Mouse (Mus musculus): ENCODE results near the gene Entpd3.
A peak's percentile ranks its signal among the peaks of the same experiment; 100 is the strongest.

The Entpd3 gene

GRCm38 (mm10) chr9:120541411-120541810 is 1.8 kb downstream of the Entpd3 start:
- no peak for DNase-seq

- no peak for DNase-seq
Measured at GRCm38 (mm10) chr9:120542241-120542640, 2.6 kb downstream of the Entpd3 start.

DNA sequence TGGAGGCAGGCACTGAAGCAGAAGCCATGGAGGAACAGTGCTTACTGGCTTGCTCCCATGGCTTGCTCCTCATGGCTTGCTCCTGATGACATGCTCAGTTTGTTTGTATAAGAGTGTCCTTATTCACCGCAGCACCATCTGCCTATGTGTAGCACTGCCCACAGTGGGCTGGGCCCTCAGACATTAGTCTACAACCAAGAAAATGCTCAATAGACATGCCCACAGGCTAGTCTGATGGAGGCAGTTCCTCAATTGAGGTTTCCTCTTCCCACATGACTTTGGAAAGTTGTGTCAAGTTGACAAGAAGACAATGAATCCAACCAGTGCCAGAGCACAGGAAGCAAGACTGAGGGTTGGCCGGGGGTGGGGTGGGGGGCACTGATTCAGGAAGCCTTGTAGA is 6.4 kb downstream of the Entpd3 start:
- DNase-seq = no peak

DNA sequence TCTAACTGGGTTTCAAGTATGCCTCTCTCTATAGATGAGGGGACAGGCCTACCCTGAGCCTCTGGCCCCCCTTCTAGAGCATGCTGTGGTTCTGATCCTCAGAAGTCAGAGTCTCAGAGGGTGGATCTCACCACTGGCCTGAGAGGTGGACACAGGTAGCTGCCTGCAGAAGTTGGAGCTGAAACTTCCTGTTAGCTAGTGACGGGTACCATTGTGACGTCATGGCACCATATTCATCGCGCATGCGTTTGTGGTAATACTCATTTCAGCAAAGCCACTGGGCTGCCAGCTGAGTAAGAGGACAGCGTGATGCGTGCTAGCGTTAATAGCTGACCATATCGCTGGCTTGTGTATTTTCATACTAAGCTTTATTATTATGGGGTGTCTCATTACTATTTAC is 6.9 kb downstream of the Entpd3 start:
- DNase-seq = no peak

- DNase-seq = no peak
Measured at GRCm38 (mm10) chr9:120547026-120547668, 7.5 kb downstream of the Entpd3 start.

- DNase-seq = no peak
Measured at GRCm38 (mm10) chr9:120550778-120551177, 11.2 kb downstream of the Entpd3 start.

GRCm38 (mm10) chr9:120563590-120563989 is 24.0 kb downstream of the Entpd3 start:
- DNase-seq = no peak

GRCm38 (mm10) chr9:120564247-120564646 is 24.6 kb downstream of the Entpd3 start:
- no peak for DNase-seq

GRCm38 (mm10) chr9:120566384-120566783 is 26.8 kb downstream of the Entpd3 start:
- no peak for DNase-seq

DNA sequence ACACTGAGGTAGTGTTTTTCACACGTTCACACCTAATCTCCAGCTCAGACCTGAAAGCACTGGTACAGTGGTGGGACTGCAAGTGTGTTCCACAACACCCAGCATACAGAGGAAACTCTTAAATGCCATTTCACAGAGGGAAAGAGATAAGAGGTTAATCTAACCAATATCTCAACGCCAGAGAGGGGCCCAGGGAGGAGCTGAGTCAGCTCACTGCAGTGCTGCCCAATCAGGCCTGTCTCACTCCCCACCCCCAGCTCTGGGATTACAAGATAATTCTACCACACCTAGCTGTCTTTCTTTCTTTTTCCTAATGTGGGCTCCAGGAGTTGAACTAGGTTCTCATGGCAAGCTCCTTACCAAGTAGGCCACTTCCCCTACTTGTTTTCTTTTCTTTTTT is 29.3 kb downstream of the Entpd3 start:
- DNase-seq = no peak

GRCm38 (mm10) chr9:120569721-120570333 is 30.2 kb downstream of the Entpd3 start:
- DNase-seq = peak; percentile 65

DNA sequence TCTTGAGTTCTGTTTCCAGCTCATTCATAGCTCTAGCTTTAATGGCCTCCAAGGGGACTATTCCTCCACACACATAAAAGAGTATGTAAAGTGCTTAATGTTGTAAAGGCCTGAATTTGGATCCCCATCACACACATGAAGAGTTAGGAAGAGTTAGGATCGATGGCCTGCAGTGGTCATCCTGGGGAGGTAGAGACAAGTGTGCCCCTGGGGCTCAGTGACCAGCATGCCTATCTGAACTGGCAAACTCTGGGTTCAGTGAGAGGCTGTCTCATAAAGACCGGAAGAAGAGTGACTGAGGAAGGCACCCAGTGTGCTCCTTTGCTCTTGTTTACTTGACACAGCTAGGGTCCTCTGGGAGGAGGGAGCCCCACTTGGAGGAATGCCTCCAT is 30.7 kb downstream of the Entpd3 start:
- DNase-seq = no peak

GRCm38 (mm10) chr9:120570741-120571592 is 31.3 kb downstream of the Entpd3 start, which contains the start of gene Rpl14:
Gene Rpl14 (plus strand): TSS chr9:120571444.
- peak; percentile 99 for DNase-seq

DNA sequence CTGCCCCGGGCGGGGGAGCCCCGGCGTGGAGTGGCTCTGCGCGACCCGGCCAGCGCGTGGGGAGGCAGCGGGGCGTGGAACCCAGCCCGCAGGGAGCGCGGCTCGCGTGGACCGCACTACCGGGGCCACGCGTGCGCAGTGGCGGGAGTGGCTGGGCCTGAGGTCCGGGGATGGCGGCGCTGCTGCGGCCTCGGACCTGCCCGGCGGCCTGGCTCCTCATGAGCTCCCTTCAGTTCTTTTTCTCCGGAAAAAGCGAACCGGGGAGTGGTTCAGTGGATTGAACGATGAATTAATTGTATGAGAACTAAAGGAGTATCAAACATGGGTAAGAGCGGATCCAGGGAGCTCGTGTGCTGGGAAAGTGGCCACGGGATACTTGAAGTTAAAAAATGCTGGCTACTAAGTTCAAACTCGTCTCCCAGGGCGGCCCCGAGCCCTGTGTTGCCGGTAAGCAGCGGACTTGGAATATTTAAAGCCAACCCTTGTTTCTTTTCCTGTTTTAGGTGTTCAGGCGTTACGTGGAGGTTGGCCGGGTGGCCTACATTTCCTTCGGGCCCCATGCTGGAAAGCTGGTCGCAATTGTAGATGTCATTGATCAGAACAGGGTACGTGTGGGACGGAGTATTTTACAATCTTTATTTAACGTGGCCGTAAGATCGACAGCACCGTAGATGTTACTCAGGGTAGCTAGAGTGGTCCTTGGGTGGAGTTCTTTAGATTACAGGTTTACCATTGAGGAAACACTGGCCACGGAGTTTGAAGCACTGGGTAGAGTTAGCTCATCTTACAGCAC is 32.2 kb downstream of the Entpd3 start:
- DNase-seq = no peak

GRCm38 (mm10) chr9:120575748-120576661 is 36.4 kb downstream of the Entpd3 start:
- DNase-seq = no peak

GRCm38 (mm10) chr9:120576662-120577013 is 37.0 kb downstream of the Entpd3 start:
- no peak for DNase-seq

GRCm38 (mm10) chr9:120577133-120577651 is 37.6 kb downstream of the Entpd3 start:
- peak; percentile 78 for DNase-seq

DNA sequence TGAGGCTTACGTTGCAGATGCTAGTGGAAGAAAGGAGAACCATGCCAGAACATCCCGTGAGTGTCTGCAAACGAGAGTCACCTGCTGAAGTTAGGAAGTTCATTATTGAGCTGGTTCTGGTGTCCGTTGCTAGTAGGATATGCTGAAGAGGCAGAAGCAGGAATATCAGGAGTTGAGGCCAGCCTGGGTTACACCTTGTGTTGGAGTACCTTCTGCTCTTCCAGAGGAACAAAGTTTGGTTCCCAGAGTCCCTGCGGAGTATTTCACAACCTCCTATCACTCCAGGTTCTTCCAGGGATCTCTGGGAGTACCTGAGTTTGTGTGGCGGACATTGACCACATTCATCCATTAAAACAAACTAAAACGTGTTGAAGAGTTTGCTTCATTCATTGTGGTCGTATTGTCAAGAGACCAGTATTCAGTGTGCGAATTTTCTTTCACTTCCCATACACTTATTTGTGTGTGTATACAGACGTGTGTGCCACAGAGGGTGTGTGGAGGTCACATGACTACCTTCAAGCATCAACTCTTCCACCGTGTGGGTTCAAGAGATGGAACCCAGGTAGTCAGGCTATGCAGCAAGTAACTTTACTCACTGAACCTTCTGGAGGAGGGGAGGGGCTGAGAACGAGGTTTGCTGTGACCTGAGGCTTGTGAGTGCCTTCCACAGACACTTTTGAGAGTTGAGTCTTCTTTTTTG is 38.2 kb downstream of the Entpd3 start:
- DNase-seq = no peak

DNA sequence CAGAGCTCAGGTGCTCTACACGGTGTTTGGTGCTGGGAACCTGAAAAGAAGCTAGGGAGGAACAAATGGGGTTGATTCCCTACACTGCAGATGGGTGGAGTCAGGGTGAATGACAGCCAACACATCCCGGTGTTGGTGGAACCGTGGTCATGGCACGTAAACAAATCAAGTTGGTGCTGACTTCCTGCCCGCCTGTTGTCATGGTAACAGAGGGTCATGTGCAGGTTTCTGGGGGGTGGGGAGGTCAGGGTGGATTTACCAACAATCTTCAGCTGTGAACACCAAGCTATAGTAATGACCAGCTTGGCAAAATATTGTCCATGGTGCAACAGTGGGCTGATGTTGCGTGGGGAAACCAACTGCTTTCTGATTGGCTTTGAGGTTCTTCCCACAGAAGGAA is 39.1 kb downstream of the Entpd3 start:
- no peak for DNase-seq

- DNase-seq = no peak
Measured at GRCm38 (mm10) chr9:120579808-120580207, 40.2 kb downstream of the Entpd3 start.

All from right cerebral cortex, postnatal 14 days (tissue).